Mouse (Mus musculus): ENCODE measurements around the gene Gm20388. TPM values are rescaled to one million over a fixed set of nuclear protein-coding genes. Genes with fewer than 3 reads are reported as not detected.
A peak's percentile ranks its signal among the peaks of the same experiment; 100 is the strongest.

The Gm20388 gene
- total RNA-seq, 1 experiment from 2014 or later, result 35.7 TPM

DNA sequence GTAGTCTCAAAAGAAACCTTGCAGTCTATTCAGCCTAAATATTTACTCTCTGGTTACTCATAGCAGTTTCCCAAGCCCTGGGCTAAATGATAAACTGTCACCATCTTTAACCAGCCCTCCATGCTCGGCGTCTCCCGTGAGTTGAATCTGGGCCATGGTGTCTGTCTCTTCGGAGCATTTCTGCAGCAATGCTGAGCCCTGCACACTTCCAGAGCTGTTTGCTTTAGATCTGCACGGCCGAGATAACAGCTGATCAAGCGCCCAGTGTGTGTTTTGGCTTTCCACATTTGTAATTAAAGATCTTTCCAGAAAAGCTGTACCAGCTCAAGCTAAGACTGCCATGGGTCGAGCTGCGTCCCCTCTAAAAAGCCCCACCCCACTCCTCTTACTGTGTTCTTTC, 1068.6 kb downstream of the Gm20388 start:
- ATAC-seq (replicated peaks; ENCODE audit: low read depth, poor library complexity, severe bottlenecking), result no peak

DNA sequence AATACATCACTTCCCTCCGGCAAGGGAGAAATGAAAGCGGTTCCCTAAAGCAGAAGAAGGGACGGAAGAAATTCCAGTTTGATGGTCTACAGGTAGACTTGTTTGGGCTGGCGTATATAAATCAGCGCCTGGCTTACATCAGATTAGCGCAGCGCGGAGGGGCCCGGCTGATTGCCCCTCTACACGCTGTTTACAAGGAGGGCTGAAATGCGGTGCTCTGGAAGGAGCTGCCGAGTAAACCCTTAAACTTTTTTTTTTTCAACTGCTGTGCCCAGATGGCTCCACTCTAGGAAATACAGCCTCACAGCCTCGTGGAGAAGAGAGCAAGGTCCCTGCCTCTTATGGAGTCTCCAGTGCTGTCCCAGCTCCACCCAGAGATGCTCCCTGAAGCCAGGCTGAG, 1070.3 kb downstream of the Gm20388 start:
- ATAC-seq (replicated peaks; ENCODE audit: low read depth, poor library complexity, severe bottlenecking), result no peak

DNA sequence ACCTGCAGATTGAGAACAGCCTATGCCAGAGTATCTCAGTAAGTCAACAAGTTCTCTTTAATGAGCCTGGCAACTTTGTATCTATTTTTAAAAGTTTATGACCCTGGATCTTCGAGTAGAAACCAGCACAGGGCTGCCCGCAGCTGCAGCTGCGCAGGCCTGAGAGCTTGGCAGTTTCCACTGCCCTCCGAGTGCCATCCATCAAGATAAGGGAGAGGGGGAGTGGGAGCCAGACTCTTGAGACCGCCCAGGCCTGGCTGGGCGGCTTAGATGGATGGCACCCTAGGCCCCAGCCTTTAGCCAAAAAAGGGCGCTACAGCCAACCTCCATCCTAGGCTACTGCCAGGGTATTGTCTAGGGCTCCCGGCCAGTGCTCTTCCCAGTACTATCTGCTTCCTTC, 1074.2 kb downstream of the Gm20388 start:
- no peak for ATAC-seq (replicated peaks; ENCODE audit: low read depth, poor library complexity, severe bottlenecking)

DNA sequence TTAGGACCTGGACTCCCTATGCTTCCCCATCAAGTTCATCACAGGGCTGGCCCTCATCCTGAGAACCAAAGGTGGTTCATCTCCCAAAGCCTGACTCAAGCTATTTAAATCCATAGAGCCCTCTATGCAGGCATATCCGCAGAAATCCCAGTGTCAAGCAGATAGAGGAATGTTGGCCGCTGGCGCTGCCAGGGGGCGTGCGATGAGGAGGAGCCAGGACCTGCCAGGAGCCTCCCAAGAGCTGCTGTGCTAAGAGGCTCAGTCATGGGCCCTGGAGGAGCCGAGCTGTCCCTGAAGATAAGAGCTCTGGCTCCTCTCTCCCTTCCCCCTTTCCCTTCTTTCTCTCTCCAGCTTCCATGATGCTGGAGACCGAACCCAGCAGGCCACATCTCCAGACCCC, 1075.4 kb downstream of the Gm20388 start:
- ATAC-seq (replicated peaks; ENCODE audit: low read depth, poor library complexity, severe bottlenecking), result no peak

GRCm38 (mm10) chr8:120993738-120994137, 1083.1 kb downstream of the Gm20388 start:
- ATAC-seq (replicated peaks; ENCODE audit: low read depth, poor library complexity, severe bottlenecking), result no peak

- ATAC-seq (replicated peaks; ENCODE audit: low read depth, poor library complexity, severe bottlenecking), result no peak
Observed at GRCm38 (mm10) chr8:120995424-120995823, 1084.8 kb downstream of the Gm20388 start.

DNA sequence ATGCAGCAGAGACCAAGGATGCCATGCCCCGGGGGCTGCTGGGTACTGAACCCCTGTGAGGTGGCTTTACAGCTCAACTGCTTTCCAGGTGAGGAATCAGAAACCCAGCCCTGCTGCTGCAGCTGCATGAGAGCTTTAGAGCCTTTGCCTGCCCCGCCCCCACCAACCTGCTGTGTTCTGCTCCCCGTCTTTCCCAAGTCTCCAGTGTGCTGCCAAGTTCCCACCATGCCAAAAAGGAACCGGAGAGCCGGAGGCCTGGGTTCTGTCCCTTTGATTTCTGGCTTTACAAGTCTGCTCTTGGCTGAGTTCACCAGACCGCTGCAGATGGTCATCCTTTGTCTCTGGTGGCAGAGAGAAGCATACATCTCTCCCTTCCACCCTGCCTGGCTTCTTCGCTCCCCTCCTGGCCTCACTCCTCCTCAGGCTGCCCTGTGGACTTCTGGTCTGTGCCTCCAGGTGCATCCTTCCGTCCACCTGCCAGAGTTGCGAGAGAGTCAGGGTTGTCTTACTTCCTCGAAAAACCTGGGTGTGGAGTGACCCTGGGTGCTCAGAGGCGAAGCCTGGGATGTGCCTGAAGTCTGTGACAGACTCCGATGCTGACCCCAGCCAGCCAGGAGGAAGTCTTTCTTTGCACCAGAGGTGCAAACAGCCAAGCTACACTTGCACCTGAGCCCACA, 1086.4 kb downstream of the Gm20388 start:
- ATAC-seq (replicated peaks; ENCODE audit: low read depth, poor library complexity, severe bottlenecking), result no peak

DNA sequence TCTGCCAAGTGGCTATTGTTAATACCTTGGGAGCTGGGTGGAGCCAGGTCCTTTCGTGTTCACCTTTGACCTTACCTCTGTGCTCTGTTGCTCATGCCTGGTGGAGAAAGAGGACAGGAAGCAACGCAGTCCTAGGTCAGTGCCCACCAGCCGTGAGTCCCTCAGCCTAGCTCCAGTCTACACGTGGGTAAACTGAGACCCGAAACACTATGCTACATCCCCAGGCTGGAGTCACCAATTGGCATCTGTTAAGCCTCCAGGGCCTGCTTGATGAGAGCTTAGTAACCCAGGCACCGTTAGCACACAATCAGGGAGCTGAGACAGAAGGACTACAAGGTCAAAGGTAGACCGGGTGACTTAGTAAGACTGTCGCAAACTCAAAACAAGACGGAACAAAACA, 1087.3 kb downstream of the Gm20388 start:
- no peak for ATAC-seq (replicated peaks; ENCODE audit: low read depth, poor library complexity, severe bottlenecking)

DNA sequence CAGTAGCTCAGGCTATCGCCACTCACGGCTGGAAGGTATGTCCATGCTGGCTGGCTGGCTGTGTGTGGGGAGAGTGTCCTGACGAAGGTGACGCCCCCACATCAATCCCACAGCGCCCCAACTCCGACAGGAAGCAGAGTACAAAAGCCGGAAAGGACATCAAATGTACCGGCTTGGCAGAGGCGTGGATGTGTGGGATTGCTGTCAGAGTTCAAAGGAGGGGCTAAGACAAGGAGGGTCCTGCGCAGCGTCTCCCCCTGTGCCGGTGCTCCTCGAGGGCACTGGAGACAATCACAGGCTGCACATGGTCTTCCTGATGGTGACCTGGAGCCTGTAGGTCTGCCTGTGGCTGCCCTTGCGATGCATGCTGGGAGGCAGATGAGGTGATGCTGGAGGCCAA, 1088.3 kb downstream of the Gm20388 start:
- no peak for ATAC-seq (replicated peaks; ENCODE audit: low read depth, poor library complexity, severe bottlenecking)

DNA sequence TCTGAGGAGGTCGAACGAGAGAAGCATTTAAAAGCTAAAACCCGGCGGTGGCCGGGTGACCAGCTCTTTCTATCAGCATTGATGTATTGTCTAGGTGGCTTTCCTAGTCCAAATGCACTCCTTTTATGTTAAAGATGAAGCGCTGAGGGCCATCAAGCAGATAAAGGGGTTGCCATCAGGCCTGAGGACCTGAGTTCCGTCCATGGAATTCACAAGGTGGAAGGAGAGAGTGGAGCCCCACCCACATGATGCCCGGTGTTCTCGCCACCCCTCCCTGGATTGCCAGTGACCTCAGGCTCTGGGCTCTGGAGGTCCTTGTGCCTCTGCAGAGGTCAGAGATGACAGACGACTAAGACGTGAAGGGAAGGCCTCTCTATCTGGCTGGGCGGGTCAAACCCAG, 1091.3 kb downstream of the Gm20388 start:
- ATAC-seq (replicated peaks; ENCODE audit: low read depth, poor library complexity, severe bottlenecking), result no peak

- no peak for ATAC-seq (replicated peaks; ENCODE audit: low read depth, poor library complexity, severe bottlenecking)
Observed at GRCm38 (mm10) chr8:121002871-121003539, 1092.4 kb downstream of the Gm20388 start.

DNA sequence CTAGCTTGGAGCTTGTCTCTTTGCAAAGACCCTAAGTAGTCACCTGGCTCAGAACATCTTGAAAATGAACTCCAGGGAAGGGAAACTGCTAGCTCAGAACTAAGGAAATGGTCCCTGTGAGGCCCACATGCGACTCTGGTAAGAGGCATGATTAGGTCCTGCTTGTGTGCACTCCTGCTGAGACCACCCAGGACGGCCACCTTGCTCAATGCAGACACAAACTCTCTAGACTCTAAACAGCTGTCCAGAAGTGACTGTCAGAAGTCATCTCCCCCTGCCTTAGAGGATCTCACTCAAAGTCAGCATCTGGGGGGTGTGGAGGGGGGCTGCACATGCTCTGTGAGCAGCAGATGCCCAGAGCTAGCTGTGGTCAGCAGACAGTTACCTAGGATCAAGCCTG, 1093.0 kb downstream of the Gm20388 start:
- ATAC-seq (replicated peaks; ENCODE audit: low read depth, poor library complexity, severe bottlenecking), result no peak

DNA sequence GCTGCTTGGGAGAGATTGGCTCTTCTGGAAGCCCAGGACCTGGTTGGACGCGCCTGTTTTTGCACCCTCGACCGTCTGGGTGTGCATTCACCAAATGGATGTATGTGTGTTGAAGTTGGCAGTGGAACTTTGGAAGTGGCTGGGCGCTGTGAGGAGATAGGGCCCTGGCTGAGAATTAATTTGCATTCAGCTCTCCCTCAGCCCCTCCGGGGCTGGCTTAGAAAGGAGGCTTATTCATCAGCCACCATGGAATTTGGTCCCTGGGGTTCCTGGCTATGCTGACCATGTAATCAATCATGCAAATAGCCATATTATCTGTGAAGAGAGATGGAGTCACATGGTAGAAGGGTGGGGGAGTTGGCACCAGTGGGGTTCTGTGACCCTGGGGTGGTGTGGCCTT, 1102.7 kb downstream of the Gm20388 start:
- no peak for ATAC-seq (replicated peaks; ENCODE audit: low read depth, poor library complexity, severe bottlenecking)

- no peak for ATAC-seq (replicated peaks; ENCODE audit: low read depth, poor library complexity, severe bottlenecking)
Observed at GRCm38 (mm10) chr8:121016621-121017020, 1106.0 kb downstream of the Gm20388 start.

DNA sequence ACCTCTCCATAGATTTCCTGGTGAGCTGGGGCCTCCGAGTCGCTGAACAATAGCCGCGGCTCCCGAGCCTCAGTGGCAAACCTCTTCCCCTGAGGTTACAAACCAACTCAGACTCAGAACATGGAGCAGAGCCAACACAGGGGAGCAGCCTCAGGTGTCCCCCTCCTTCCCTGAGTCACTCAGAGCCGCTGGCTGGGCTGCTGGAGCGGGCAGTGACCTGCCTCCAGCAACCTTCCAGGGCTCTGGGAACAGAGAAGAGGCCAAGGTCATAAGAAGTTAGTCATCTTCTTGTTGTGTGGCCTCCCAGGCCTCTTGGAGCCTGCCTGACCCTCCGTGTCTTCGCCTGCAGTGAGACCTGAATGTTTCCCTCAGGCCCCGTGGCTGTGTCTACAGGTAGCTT, 1107.6 kb downstream of the Gm20388 start:
- ATAC-seq (replicated peaks; ENCODE audit: low read depth, poor library complexity, severe bottlenecking), result no peak

- no peak for ATAC-seq (replicated peaks; ENCODE audit: low read depth, poor library complexity, severe bottlenecking)
Observed at GRCm38 (mm10) chr8:121021488-121021887, 1110.8 kb downstream of the Gm20388 start.

- no peak for ATAC-seq (replicated peaks; ENCODE audit: low read depth, poor library complexity, severe bottlenecking)
Observed at GRCm38 (mm10) chr8:121023003-121023402, 1112.4 kb downstream of the Gm20388 start.

DNA sequence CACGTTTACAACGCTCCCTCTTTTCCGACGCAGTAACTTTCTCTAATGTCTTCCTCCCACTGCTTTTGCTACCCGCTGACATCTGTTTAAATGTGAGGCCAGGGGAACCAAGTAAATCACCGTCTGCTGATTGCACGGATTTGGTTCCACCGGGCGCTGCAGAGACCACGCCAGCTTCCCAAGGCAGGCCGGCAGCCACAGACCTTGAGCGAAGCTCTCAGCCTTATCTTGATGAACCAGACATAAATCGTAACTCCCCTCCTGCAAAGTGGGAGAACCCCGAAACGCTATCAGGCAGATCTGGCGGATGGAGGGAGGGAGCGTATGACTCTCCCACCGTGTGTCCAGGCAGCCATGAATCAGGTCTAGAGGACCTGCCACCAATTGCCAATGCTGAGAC, 1113.1 kb downstream of the Gm20388 start:
- ATAC-seq (replicated peaks; ENCODE audit: low read depth, poor library complexity, severe bottlenecking), result no peak

GRCm38 (mm10) chr8:121025486-121025885, 1114.8 kb downstream of the Gm20388 start:
- no peak for ATAC-seq (replicated peaks; ENCODE audit: low read depth, poor library complexity, severe bottlenecking)

DNA sequence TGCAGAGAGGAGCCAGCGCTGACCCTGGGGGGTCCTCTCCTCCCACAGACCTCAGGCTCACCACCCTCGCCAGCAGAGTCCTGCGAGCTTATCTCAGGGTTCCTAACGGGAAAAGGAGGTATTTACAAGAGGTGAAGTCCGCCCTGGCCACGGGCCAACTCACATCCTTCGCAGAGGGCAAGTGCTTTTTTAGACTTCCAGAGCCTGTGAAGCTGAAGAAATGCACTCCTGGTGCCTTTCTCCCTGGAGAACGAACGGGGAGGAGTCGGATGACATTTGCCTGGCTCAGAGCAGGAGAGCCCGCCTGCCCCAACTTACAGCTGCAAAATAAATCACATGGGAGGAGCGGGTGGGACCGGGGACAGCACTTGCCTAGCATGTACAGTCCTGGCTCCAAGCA, 1117.1 kb downstream of the Gm20388 start:
- ATAC-seq (replicated peaks; ENCODE audit: low read depth, poor library complexity, severe bottlenecking), result no peak

DNA sequence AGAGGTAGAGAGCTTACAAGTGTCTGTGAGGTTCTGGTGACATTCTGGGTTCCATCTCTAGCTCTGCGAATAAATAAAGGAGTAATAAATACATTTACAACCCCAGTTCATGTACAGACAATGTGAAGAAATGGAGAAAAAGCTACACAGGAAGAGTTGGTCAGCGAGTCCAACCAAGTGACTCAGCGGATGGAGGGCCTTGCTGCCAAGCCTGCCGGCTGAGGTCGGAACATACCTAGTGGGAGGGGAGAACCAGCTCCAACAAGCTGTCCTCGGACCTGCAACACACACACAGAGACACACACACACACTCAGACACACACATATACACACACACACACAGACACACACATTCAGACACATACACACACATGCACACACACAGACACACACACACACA, 1118.4 kb downstream of the Gm20388 start:
- no peak for ATAC-seq (replicated peaks; ENCODE audit: low read depth, poor library complexity, severe bottlenecking)

- 0 out of 2 replicates have a peak, but pooled peaks have one; percentile 29 for ATAC-seq (replicated peaks; ENCODE audit: low read depth, poor library complexity, severe bottlenecking)
Observed at GRCm38 (mm10) chr8:121030496-121031040, 1119.9 kb downstream of the Gm20388 start.

All from common myeloid progenitor, adult 5-6 weeks (primary cell).